Mouse (Mus musculus) lung, adult 2 months (tissue): ENCODE measurements around the gene Gm37240.

Experiments
- CTCF ChIP-seq: fragments of 200-500 bp; IDR thresholded peaks from 2 replicates; pipeline ENCODE4 v1.5.1; 2011; ENCODE audit warnings: mild to moderate bottlenecking, low read length, control low read depth; ENCODE audit not compliant: insufficient read depth
- POLR2A ChIP-seq: fragments of 200-500 bp; IDR thresholded peaks from 2 replicates; pipeline ENCODE4 v1.6.1; 2011; ENCODE audit warnings: low read depth, mild to moderate bottlenecking, control low read depth, low read length, borderline replicate concordance; ENCODE audit errors: extremely low read depth

DNA sequence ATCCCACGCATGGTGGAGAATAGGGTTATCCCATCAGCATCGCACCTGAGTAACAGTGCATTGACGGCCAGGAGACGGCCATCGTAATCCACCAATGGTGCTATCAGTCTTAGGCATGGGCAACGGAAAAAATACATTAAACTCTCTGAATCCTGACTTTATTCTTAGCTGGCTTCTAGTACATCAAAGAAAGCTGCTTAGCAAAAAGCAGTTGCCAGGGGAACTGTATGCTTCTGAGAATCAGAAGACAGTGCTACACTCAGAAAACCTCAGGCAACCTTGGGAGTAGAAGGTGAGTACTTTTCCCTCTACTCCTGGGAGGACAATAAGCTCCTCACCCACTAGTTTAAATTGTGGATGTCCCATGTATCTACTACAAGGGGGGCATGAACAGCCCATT, 219.6 kb downstream of the Gm37240 start:
- TF ChIP-seq CTCF (no peak), POLR2A (no peak)
